Mouse (Mus musculus): ENCODE data around the gene Gm21060. TPM values are rescaled to one million over a fixed set of nuclear protein-coding genes. Genes with fewer than 3 reads are reported as not detected.
"Not testable (repeated sequence)": the region's sequence is repeated elsewhere in the genome, so short reads cannot be mapped to it uniquely, and the experiment has no call there.

Gm21060 gene
- polyA plus RNA-seq (2014; fragmentation: Nextera tagmentation; extraction: Ambion mirVana): not detected in 2 replicates

DNA sequence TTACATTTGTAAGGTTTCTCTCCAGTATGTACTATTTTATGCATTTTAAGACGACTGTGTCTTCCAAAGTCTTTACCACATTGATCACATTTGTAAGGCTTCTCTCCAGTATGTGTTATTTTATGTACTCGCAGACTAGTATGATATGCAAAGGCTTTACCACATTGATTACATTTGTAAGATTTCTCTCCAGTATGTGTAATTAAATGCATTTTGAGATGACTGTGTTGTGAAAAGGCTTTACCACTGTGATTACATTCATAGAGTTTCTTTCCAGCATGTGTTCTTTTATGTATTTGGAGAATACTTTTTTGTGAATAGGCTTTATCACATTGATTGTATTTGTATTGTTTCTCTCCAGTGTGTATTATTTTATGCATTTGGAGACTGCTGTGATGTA is at the start of gene Gm21060:
TSS of gene Gm21060 (minus strand) at position 101 of the 400 bp plus-strand sequence.
- WGBS: 86% methylated on average over 2 of the region's 2 CpGs
- Histone ChIP-seq H3K4me3 (ENCODE audit: low read depth, low read length) (no peak within 1 kb of the TSS), H3K9me3 (ENCODE audit: control insufficient read depth, low read length) (no peaks in the 10 kb centered on the region), H3K27ac (ENCODE audit: low read depth, low read length) (no peak within 1 kb of the TSS), H3K27me3 (ENCODE audit: control insufficient read depth, insufficient read depth, low read length) (no peaks in the 10 kb centered on the region), H3K36me3 (ENCODE audit: control insufficient read depth, insufficient read depth, low read length) (no peaks in the 10 kb centered on the region), H3K9ac (ENCODE audit: low read length) (no peak within 1 kb of the TSS), H3K4me1 (ENCODE audit: control insufficient read depth, insufficient read depth, low read length) (no peaks in the 10 kb centered on the region), H3K4me2 (ENCODE audit: low read depth) (no peak within 1 kb of the TSS)
- ATAC-seq (ENCODE audit: insufficient read depth, low FRiP score, low TSS enrichment) (no peak), DNase-seq (ENCODE audit: low spot score) (no peak)

DNA sequence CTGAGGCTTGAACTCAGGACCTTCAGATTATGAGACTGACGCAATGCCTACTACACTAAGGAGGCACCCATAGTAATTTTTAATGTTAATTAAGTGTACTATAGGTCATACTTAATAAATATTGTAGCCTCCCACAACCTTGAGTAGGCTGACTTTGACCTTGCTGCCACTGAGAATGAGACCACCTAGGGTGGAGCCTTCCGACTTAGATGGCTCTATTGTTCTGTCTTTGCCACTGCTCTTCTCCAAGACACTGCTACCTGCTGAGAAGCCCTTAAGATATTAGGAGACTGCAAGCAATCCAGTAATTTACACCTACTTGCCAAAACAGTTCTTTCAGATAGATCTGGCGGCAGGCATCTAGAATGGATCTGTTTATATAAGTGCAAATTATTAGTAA is 24.0 kb upstream of the Gm21060 start:
- not testable (repeated sequence) for DNase-seq (ENCODE audit: low spot score)
- WGBS: 66% methylated on average over 3 of the region's 3 CpGs

DNA sequence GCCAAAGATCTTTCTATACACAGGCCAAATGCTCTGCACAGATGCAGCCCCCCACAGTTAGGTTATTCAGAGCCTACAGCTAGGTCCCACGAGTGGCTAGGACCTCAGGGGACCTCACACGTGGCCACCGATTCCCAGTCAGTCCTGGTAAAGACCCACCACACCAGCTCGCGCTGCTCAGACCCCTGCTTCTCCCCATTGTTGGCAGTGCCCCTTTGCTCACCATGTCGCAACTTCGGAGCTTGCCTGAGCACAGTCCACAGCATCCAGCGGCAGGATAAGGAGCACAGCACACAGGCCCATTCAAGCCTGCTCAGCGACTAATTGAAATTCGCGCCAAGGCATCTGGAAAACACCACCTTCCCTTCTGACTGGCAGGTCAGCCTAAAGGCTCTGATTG is 16.3 kb upstream of the Gm21060 start:
- not testable (repeated sequence) for H3K27ac ChIP-seq (ENCODE audit: low read depth, low read length); H3K36me3 ChIP-seq (ENCODE audit: control insufficient read depth, insufficient read depth, low read length); H3K4me1 ChIP-seq (ENCODE audit: control insufficient read depth, insufficient read depth, low read length); ATAC-seq (ENCODE audit: insufficient read depth, low FRiP score, low TSS enrichment); H3K4me2 ChIP-seq (ENCODE audit: low read depth); H3K9me3 ChIP-seq (ENCODE audit: control insufficient read depth, low read length); H3K9ac ChIP-seq (ENCODE audit: low read length); H3K4me3 ChIP-seq (ENCODE audit: low read depth, low read length); H3K27me3 ChIP-seq (ENCODE audit: control insufficient read depth, insufficient read depth, low read length)
- WGBS: 23% methylated on average over 11 of the region's 11 CpGs
- DNase-seq (ENCODE audit: low spot score): peak; percentile 9

More for the DNA sequence above, 24.0 kb upstream of the Gm21060 start:
- H3K4me3 ChIP-seq (ENCODE audit: low read depth, low read length); H3K27me3 ChIP-seq (ENCODE audit: control insufficient read depth, insufficient read depth, low read length); H3K36me3 ChIP-seq (ENCODE audit: control insufficient read depth, insufficient read depth, low read length); H3K9me3 ChIP-seq (ENCODE audit: control insufficient read depth, low read length); H3K27ac ChIP-seq (ENCODE audit: low read depth, low read length); H3K4me2 ChIP-seq (ENCODE audit: low read depth); H3K9ac ChIP-seq (ENCODE audit: low read length); H3K4me1 ChIP-seq (ENCODE audit: control insufficient read depth, insufficient read depth, low read length); ATAC-seq (ENCODE audit: insufficient read depth, low FRiP score, low TSS enrichment): not testable (repeated sequence)

DNA sequence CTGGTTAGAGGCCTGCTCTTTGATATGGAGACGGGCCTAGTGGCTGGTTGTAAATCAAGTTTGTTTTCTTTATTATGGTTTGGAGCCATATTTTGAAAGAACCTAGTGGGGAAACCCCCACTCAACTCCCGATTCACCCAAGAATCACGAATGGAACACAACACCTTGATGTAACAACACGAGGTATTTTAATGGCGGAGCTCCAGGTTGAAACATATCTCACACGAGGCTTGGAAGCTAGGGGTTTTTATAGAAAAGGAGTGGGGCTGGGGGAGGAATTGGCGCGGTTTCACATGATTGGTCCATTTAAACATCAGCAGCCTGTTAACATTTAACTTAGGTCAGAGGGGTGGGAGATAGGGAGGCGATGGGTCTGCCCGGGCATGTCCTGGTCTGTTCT is 15.5 kb upstream of the Gm21060 start:
- H3K9ac ChIP-seq (ENCODE audit: low read length); DNase-seq (ENCODE audit: low spot score); H3K4me1 ChIP-seq (ENCODE audit: control insufficient read depth, insufficient read depth, low read length); H3K27ac ChIP-seq (ENCODE audit: low read depth, low read length); ATAC-seq (ENCODE audit: insufficient read depth, low FRiP score, low TSS enrichment); H3K9me3 ChIP-seq (ENCODE audit: control insufficient read depth, low read length); H3K36me3 ChIP-seq (ENCODE audit: control insufficient read depth, insufficient read depth, low read length); H3K4me3 ChIP-seq (ENCODE audit: low read depth, low read length); H3K4me2 ChIP-seq (ENCODE audit: low read depth); H3K27me3 ChIP-seq (ENCODE audit: control insufficient read depth, insufficient read depth, low read length): not testable (repeated sequence)
- WGBS: 92% methylated on average over 10 of the region's 10 CpGs

DNA sequence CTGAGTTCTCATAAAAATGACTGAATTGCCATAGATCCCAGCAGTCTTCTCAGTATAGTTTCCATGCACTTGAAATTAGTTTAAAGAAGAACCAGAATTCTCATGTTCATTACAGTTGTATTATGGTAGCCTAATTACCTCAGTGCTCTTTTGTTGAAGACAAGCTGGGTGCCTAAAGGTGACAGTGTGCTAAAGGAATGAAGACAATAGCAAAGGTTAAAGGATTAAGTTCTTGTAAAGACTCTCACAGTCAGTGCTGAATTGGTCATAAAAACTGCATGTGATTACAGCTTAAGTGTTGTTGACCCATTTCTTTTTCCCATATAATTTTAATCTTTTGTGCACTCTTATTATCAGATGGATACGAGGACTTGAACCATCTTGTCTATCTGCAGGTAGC is 11.2 kb upstream of the Gm21060 start:
- not testable (repeated sequence) for H3K4me1 ChIP-seq (ENCODE audit: control insufficient read depth, insufficient read depth, low read length); H3K4me3 ChIP-seq (ENCODE audit: low read depth, low read length); DNase-seq (ENCODE audit: low spot score); H3K4me2 ChIP-seq (ENCODE audit: low read depth); H3K36me3 ChIP-seq (ENCODE audit: control insufficient read depth, insufficient read depth, low read length); H3K27me3 ChIP-seq (ENCODE audit: control insufficient read depth, insufficient read depth, low read length); H3K9me3 ChIP-seq (ENCODE audit: control insufficient read depth, low read length); ATAC-seq (ENCODE audit: insufficient read depth, low FRiP score, low TSS enrichment); H3K27ac ChIP-seq (ENCODE audit: low read depth, low read length); H3K9ac ChIP-seq (ENCODE audit: low read length)
- WGBS: 68% methylated on average over 1 of the region's 1 CpGs

DNA sequence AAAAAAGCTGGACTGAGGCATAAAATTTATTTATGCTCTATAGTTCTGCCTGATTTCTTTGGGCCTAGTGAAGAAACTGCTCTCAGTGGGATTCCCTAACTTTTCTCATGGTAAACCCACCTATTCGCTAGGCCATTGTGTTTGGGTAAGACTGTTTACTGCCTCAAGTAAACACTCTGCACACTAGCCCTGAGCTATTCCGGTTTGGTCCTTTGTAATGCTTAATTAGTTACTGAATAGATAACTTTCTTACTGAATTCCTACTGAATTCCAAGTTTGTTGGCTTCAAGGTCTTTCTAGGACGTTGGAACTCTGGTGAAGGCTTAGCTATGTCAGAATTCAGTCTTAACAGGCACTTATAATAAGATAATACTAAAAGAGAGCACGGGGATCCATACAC is 11.8 kb downstream of the Gm21060 start:
- ATAC-seq (ENCODE audit: insufficient read depth, low FRiP score, low TSS enrichment); H3K36me3 ChIP-seq (ENCODE audit: control insufficient read depth, insufficient read depth, low read length); H3K27ac ChIP-seq (ENCODE audit: low read depth, low read length); H3K9me3 ChIP-seq (ENCODE audit: control insufficient read depth, low read length); H3K4me1 ChIP-seq (ENCODE audit: control insufficient read depth, insufficient read depth, low read length); H3K4me2 ChIP-seq (ENCODE audit: low read depth); DNase-seq (ENCODE audit: low spot score); H3K4me3 ChIP-seq (ENCODE audit: low read depth, low read length); H3K9ac ChIP-seq (ENCODE audit: low read length); H3K27me3 ChIP-seq (ENCODE audit: control insufficient read depth, insufficient read depth, low read length): not testable (repeated sequence)
- WGBS: 76% methylated on average over 4 of the region's 4 CpGs

DNA sequence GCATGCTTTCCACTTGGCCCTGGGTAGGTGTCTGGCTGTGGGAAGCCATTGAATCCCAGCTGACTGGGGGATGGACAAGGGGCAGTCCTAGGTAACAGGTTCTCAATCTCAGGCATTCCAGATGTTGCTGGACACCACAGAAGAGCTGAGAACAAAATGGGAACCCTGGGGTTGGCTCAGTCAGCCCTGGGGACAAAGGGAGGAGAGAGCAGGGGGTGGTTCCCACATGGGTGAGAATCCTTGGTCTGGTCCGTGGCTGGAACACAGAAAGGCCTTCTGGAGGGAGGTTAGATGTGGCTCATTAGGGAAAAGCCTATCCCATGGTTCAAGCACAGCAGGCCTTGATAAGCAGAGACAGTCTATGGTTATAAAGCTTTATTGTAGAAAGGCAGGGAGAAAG is 13.3 kb downstream of the Gm21060 start:
- Histone ChIP-seq H3K9ac (ENCODE audit: low read length) (no peak overlapping the region), H3K4me2 (ENCODE audit: low read depth) (no peak overlapping the region), H3K4me1 (ENCODE audit: control insufficient read depth, insufficient read depth, low read length) (no peaks in the 10 kb centered on the region), H3K36me3 (ENCODE audit: control insufficient read depth, insufficient read depth, low read length) (no peaks in the 10 kb centered on the region), H3K27ac (ENCODE audit: low read depth, low read length) (no peak overlapping the region), H3K27me3 (ENCODE audit: control insufficient read depth, insufficient read depth, low read length) (no peaks in the 10 kb centered on the region), H3K4me3 (ENCODE audit: low read depth, low read length) (no peak overlapping the region), H3K9me3 (ENCODE audit: control insufficient read depth, low read length) (no peaks in the 10 kb centered on the region)
- ATAC-seq (ENCODE audit: insufficient read depth, low FRiP score, low TSS enrichment): no peak
- DNase-seq (ENCODE audit: low spot score): no peak
- 43% methylated on average over 1 of the region's 1 CpGs for WGBS

DNA sequence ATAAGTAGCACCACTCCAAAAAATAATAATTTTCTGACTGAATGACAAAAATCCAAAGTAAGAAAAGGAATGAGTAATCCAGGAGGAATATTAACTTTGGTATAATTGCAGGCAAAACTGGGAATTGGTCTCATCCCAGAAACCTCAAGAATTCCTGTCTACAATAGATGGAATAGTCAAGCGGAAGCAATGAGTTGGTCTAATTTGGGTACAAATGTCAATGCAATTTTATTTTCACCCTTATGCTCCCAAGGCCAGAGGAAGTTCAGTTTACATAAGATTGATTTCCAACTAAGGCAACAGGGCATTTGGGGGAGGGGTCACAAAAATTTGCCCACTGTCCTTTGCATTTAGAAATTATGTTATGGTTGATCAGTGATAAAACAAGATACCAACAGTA is 21.4 kb downstream of the Gm21060 start:
- no peak overlapping the region for H3K27ac ChIP-seq (ENCODE audit: low read depth, low read length)
- 93% methylated on average over 1 of the region's 1 CpGs for WGBS
- no peak for DNase-seq (ENCODE audit: low spot score)
- H3K9ac ChIP-seq (ENCODE audit: low read length): no peak overlapping the region
- H3K36me3 ChIP-seq (ENCODE audit: control insufficient read depth, insufficient read depth, low read length): no peaks in the 10 kb centered on the region
- H3K27me3 ChIP-seq (ENCODE audit: control insufficient read depth, insufficient read depth, low read length): no peaks in the 10 kb centered on the region
- no peak overlapping the region for H3K4me3 ChIP-seq (ENCODE audit: low read depth, low read length)
- H3K4me2 ChIP-seq (ENCODE audit: low read depth): no peak overlapping the region
- no peak for ATAC-seq (ENCODE audit: insufficient read depth, low FRiP score, low TSS enrichment)
- H3K4me1 ChIP-seq (ENCODE audit: control insufficient read depth, insufficient read depth, low read length): no peaks in the 10 kb centered on the region
- H3K9me3 ChIP-seq (ENCODE audit: control insufficient read depth, low read length): no peaks in the 10 kb centered on the region

DNA sequence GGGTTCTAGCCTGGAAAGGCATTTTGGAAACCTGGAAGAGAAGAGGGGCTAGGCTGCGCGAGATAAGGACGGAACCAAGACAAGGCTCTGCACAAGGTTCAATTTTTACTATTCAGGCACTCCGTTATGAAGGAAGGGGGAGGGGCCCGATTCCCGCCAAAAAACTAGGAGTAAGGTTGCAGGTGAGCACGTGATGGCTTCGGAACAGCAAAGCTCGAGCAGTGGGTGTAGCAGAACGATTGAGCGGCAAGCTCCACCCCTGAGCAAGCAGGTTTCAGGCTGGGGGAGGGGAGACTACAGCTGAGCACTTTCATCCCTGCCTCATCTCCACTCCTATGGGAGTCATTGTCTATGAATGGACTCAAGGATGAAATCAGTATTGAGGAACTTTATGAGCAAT is 27.7 kb downstream of the Gm21060 start:
- not testable (repeated sequence) for DNase-seq (ENCODE audit: low spot score); H3K9me3 ChIP-seq (ENCODE audit: control insufficient read depth, low read length); H3K36me3 ChIP-seq (ENCODE audit: control insufficient read depth, insufficient read depth, low read length); H3K4me1 ChIP-seq (ENCODE audit: control insufficient read depth, insufficient read depth, low read length); H3K27ac ChIP-seq (ENCODE audit: low read depth, low read length); H3K4me2 ChIP-seq (ENCODE audit: low read depth); H3K9ac ChIP-seq (ENCODE audit: low read length); ATAC-seq (ENCODE audit: insufficient read depth, low FRiP score, low TSS enrichment); H3K27me3 ChIP-seq (ENCODE audit: control insufficient read depth, insufficient read depth, low read length); H3K4me3 ChIP-seq (ENCODE audit: low read depth, low read length)
- 37% methylated on average over 11 of the region's 11 CpGs for WGBS

All from neural tube, embryonic 11.5 days (tissue).